Mouse (Mus musculus) small intestine, adult 2 months (tissue): ENCODE measurements around the gene Plekhm2.

Experiments used
- CTCF ChIP-seq: fragments of 200-500 bp; IDR thresholded peaks from 2 replicates; pipeline ENCODE4 v1.5.1; 2012; ENCODE audit warnings: low read depth, mild to moderate bottlenecking, control low read depth, inconsistent platforms, low read length, moderate library complexity, mixed read lengths; ENCODE audit not compliant: insufficient replicate concordance, insufficient read length; ENCODE audit errors: extremely low read depth
- POLR2A ChIP-seq: fragments of 200-500 bp; IDR thresholded peaks from 2 replicates; pipeline ENCODE4 v1.6.1; 2012; ENCODE audit warnings: low read depth, mild to moderate bottlenecking, control low read depth, inconsistent platforms, low read length, moderate library complexity

GRCm38 (mm10) chr4:141679016-141679415 lies 14.3 kb upstream of the Plekhm2 start:
- TF ChIP-seq POLR2A = no peak
- TF ChIP-seq CTCF = no peak
